Mouse (Mus musculus): Measurements from ENCODE around the gene Mdk. TPM values are rescaled to one million over a fixed set of nuclear protein-coding genes. Genes with fewer than 3 reads are reported as not detected.

The Mdk gene
- polyA plus RNA-seq, 1 experiment from 2014 or later, result 587 TPM

- Histone ChIP-seq H3K9ac (peak overlapping the region; percentile 16; the same call in 1 of the 2 replicates), H3K4me1 (peaks cover 19% of the 10 kb centered on the region), H3K27ac (peak overlapping the region; percentile 81), H3K9me3 (no peaks in the 10 kb centered on the region), H3K4me3 (replicated peaks) (peak overlapping the region; percentile 33), H3K4me2 (peak overlapping the region; percentile 49), H3K36me3 (no peaks in the 10 kb centered on the region), H3K27me3 (replicated peaks) (no peaks in the 10 kb centered on the region)
- 22% methylated on average over 20 of the region's 20 CpGs for WGBS
- ATAC-seq (ENCODE audit: insufficient read depth, low FRiP score, low read depth), result no peak
These were observed 33.3 kb upstream of the Mdk start for GRCm38 (mm10) chr2:91965417-91965816.

GRCm38 (mm10) chr2:91964610-91965204, 32.6 kb upstream of the Mdk start:
- no peak for ATAC-seq (ENCODE audit: insufficient read depth, low FRiP score, low read depth)
- no peaks in the 10 kb centered on the region for H3K9me3 ChIP-seq
- peak overlapping the region; percentile 81; the same call in 1 of the 2 replicates for H3K27ac ChIP-seq
- peak overlapping the region; percentile 49 for H3K4me2 ChIP-seq
- peak overlapping the region; percentile 16; the same call in 1 of the 2 replicates for H3K9ac ChIP-seq
- peak overlapping the region; percentile 33 for H3K4me3 ChIP-seq (replicated peaks)
- WGBS, result 57% methylated on average over 3 of the region's 3 CpGs
- no peaks in the 10 kb centered on the region for H3K36me3 ChIP-seq
- H3K27me3 ChIP-seq (replicated peaks), result no peaks in the 10 kb centered on the region
- peaks cover 24% of the 10 kb centered on the region for H3K4me1 ChIP-seq

- H3K27me3 ChIP-seq (replicated peaks), result no peaks in the 10 kb centered on the region
- WGBS, result under 1% methylated on average over 56 of the region's 57 CpGs
- H3K9me3 ChIP-seq, result no peaks in the 10 kb centered on the region
- peak overlapping the region; percentile 73 for H3K4me2 ChIP-seq
- H3K4me3 ChIP-seq (replicated peaks), result peak overlapping the region; percentile 81
- H3K27ac ChIP-seq, result peak overlapping the region; percentile 80
- H3K4me1 ChIP-seq, result peaks cover 36% of the 10 kb centered on the region
- no peaks in the 10 kb centered on the region for H3K36me3 ChIP-seq
- peak overlapping the region; percentile 77 for H3K9ac ChIP-seq
- peak; percentile 93 for ATAC-seq (ENCODE audit: insufficient read depth, low FRiP score, low read depth)
These were observed 31.4 kb upstream of the Mdk start for GRCm38 (mm10) chr2:91963443-91963932.

DNA sequence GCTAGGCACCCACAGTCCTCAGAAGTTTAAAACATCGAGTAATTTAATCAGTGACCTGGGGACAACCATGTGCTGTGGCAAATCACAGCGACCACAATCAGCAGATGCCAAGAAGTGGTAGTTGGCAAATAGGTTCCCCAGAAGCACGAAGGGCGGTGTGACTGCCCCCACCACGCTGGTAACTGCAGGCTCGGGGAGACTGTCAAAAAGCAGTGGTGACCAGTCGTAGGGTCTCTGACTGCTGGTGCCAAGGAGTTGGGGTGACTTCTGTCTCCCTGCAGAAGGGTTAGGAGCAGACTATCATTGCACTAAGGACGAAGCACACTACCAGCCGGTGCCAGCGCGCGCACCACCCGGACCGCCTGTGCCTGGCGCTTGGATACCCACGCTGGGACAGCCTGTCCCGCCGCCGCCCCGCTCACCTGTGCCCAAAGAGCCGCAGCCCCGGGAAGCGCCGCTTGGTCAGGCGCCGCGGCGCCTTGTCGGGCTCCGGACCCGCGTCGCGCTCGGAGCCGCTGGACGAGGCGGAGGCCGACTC, 30.8 kb upstream of the Mdk start:
- under 1% methylated on average over 35 of the region's 39 CpGs for WGBS
- peak overlapping the region; percentile 77 for H3K9ac ChIP-seq
- peak overlapping the region; percentile 80 for H3K27ac ChIP-seq
- peak overlapping the region; percentile 73 for H3K4me2 ChIP-seq
- peaks cover 38% of the 10 kb centered on the region for H3K4me1 ChIP-seq
- H3K36me3 ChIP-seq, result no peaks in the 10 kb centered on the region
- H3K27me3 ChIP-seq (replicated peaks), result no peaks in the 10 kb centered on the region
- ATAC-seq (ENCODE audit: insufficient read depth, low FRiP score, low read depth), result peak; percentile 2; the same call in 1 of the 2 replicates
- peak overlapping the region; percentile 81 for H3K4me3 ChIP-seq (replicated peaks)
- H3K9me3 ChIP-seq, result no peaks in the 10 kb centered on the region

DNA sequence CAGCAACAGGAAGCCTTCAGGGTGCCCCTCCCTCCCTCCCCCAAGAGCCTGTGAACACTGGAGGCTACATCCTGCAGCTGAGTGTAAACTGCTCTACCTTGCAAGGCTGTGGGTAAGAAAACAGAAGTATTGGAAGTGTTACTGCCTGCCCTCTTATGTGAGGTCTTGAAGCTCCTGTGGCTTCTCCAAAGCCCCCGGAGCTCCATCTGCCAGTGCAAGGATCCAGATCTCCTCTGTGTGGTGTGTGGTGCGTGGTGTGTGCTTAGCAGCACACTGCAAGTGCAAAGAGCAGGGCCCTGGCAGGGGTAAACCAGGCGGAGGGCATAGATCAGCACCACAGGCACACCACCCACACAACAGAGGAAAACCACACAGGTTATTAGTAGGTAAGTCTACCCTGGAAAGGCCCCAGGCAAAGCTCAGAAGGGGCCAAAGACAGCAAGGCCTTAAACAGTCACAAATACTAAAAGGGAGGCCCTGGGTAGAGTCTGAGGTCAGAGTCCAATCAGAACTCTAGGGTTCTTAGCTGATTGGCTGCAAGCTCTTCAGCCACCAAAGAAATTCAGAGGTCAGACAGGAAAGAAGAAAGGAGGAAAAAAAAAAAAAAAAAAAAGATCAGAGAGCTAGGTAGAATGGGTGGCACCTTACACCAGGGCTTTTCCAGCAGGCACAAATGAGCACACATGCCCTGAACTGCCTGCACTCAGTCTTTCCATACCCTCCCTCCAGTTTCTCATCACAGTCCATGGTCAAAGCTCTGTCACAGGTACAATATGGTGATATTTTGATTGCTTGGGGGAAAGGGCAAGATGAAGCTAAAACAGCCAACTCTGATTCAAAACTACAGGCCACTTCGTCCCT, 30.0 kb upstream of the Mdk start:
- Histone ChIP-seq H3K4me1 (peaks cover 46% of the 10 kb centered on the region), H3K27ac (peak overlapping the region; percentile 82), H3K9ac (0 out of 2 replicates have a peak overlapping the region, but pooled peaks have one; percentile 6), H3K27me3 (replicated peaks) (no peaks in the 10 kb centered on the region), H3K4me2 (peak overlapping the region; percentile 73), H3K36me3 (no peaks in the 10 kb centered on the region), H3K9me3 (no peaks in the 10 kb centered on the region), H3K4me3 (replicated peaks) (peak overlapping the region; percentile 81)
- 41% methylated on average over 4 of the region's 4 CpGs for WGBS
- ATAC-seq (ENCODE audit: insufficient read depth, low FRiP score, low read depth), result no peak

- H3K27ac ChIP-seq, result no peak overlapping the region
- WGBS, result 88% methylated on average over 5 of the region's 5 CpGs
- ATAC-seq (ENCODE audit: insufficient read depth, low FRiP score, low read depth), result no peak
- no peaks in the 10 kb centered on the region for H3K27me3 ChIP-seq (replicated peaks)
- H3K4me1 ChIP-seq, result peaks cover 55% of the 10 kb centered on the region
- H3K4me2 ChIP-seq, result no peak overlapping the region
- H3K9me3 ChIP-seq, result no peaks in the 10 kb centered on the region
- H3K9ac ChIP-seq, result no peak overlapping the region
- no peaks in the 10 kb centered on the region for H3K36me3 ChIP-seq
- no peak overlapping the region for H3K4me3 ChIP-seq (replicated peaks)
These were observed 28.4 kb upstream of the Mdk start for GRCm38 (mm10) chr2:91960459-91960858.

DNA sequence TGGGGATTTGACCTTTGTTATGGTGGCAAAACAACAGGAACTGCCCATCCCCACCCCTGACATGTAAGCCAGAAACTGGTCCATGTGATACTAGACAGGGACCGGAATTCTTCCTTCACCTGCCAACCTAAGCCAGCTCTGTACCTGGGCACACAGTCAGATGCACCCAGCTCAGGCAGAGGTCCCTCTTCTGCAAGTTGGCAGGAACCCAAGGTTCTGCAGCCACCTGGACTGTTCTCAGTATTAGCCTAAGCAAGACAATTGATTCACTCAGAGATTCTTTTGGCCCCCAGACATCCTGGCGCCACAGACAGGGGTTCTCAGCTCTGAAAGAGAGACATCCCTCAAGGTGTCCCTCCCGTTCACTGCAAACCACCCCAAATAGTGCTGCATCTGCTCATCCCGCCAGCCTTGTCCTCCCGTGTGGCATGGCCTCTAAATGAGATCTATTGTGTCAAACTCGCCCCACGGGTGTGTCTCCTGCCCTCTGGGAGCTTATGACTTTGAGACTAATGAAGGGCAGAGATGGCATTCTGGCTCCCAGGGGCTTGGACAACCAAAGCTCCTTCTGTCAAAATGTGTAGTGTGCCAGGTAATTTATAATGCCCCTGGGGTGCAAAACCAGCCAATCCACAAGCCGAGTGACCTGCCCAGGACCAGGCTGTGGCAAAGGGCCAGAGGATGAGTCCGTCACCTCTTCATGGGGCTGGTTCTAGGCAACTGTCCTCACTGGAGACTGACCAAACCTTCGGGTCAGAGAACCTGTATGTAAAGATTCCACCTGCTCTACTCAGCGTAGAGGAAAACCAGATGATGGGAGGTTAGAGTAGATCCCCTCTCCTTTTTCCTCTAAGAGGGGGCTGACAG, 27.7 kb upstream of the Mdk start:
- H3K4me2 ChIP-seq, result no peak overlapping the region
- 75% methylated on average over 11 of the region's 11 CpGs for WGBS
- 0 out of 2 replicates have a peak overlapping the region, but pooled peaks have one; percentile 18 for H3K27ac ChIP-seq
- ATAC-seq (ENCODE audit: insufficient read depth, low FRiP score, low read depth), result no peak
- H3K4me3 ChIP-seq (replicated peaks), result no peak overlapping the region
- H3K4me1 ChIP-seq, result peaks cover 57% of the 10 kb centered on the region
- no peak overlapping the region for H3K9ac ChIP-seq
- no peaks in the 10 kb centered on the region for H3K27me3 ChIP-seq (replicated peaks)
- H3K9me3 ChIP-seq, result no peaks in the 10 kb centered on the region
- H3K36me3 ChIP-seq, result no peaks in the 10 kb centered on the region

DNA sequence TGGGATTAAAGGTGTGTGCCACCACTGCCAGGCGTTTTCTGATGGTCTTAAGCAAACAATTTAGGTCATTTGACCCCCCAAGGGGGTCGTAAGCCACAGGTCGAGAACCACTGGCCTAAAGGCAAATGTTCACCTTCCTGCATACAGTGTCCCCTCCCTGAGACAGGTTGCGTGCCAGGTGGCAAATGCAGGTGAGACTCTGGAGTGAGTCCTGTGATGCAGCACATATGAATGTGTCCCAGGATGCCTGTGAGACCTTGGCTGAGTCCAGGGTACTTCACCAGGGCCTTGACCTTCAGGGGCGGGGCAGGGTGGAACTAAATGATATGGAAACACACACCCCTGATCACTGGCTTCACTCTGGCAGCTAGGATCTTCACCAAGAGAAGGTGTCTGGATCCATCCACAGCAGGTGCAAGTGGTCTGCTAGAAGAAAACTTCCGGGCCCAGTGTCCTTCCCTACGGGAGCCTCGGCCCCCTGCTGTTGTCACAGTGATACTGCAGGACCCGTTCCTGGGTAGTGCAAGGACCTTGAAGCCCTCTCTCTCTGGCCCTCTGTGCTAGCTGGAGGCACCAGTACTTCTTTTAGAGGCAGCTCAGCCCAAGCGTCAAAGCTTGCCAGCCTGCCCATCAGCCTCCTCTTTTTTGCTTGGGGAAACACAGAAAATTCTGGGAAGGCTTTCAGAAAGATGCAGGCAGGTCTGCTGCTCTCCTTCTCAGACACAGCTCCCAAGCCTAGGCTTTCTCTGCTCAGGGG, 26.8 kb upstream of the Mdk start:
- H3K9ac ChIP-seq, result no peak overlapping the region
- WGBS, result 43% methylated on average over 10 of the region's 10 CpGs
- H3K4me2 ChIP-seq, result no peak overlapping the region
- H3K4me3 ChIP-seq (replicated peaks), result no peak overlapping the region
- 0 out of 2 replicates have a peak overlapping the region, but pooled peaks have one; percentile 18 for H3K27ac ChIP-seq
- no peaks in the 10 kb centered on the region for H3K36me3 ChIP-seq
- H3K4me1 ChIP-seq, result peaks cover 65% of the 10 kb centered on the region
- H3K27me3 ChIP-seq (replicated peaks), result no peaks in the 10 kb centered on the region
- no peaks in the 10 kb centered on the region for H3K9me3 ChIP-seq
- no peak for ATAC-seq (ENCODE audit: insufficient read depth, low FRiP score, low read depth)

DNA sequence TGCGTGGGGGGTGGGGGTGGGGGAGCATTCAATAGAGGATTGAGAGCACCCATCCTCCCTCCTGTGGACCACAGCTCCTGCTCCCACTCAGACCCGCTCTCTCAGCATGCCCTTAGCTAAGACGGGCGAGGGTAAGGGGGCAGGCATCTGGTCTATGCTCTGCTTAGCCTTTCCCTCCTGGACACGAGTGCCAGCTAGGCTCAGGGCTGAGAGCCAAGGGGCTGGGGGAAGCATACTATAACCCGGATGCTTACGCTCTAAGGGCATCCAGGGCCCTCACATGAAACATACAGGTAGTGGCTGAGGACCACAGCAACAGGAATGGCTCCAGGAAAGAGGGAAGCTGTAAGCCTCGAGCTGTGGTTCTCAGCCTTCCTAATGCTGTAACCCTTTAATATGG, 26.0 kb upstream of the Mdk start:
- ATAC-seq (ENCODE audit: insufficient read depth, low FRiP score, low read depth), result no peak
- H3K9me3 ChIP-seq, result no peaks in the 10 kb centered on the region
- no peak overlapping the region for H3K9ac ChIP-seq
- H3K4me2 ChIP-seq, result no peak overlapping the region
- H3K27me3 ChIP-seq (replicated peaks), result no peaks in the 10 kb centered on the region
- no peaks in the 10 kb centered on the region for H3K36me3 ChIP-seq
- H3K27ac ChIP-seq, result no peak overlapping the region
- 76% methylated on average over 8 of the region's 8 CpGs for WGBS
- no peak overlapping the region for H3K4me3 ChIP-seq (replicated peaks)
- H3K4me1 ChIP-seq, result peaks cover 70% of the 10 kb centered on the region

DNA sequence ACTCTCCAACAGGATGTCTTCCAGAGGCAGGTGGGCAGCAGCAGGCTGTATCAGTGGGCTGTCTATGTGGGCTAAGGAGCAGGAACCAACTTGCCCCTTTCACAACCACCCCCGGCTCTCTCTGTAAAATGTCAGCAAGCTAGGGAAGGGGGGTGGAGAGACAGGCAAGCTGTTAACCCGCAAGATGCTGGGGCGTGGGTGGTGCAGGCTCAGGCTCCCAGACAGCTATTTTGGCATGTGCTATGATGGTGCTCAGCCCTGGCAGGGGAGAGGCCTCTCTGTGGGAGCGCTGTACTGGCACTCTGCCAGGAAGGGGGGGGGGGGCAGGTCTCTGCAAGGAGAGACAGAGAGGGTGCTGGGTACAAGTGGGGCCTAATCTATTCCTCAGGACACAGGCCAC, 25.0 kb upstream of the Mdk start:
- H3K27ac ChIP-seq, result peak overlapping the region; percentile 59; the same call in 1 of the 2 replicates
- peak; percentile 54 for ATAC-seq (ENCODE audit: insufficient read depth, low FRiP score, low read depth)
- no peak overlapping the region for H3K9ac ChIP-seq

More for the DNA sequence above, 25.0 kb upstream of the Mdk start:
- peaks cover 72% of the 10 kb centered on the region for H3K4me1 ChIP-seq
- H3K9me3 ChIP-seq, result no peaks in the 10 kb centered on the region
- WGBS, result 11% methylated on average over 4 of the region's 4 CpGs
- peak overlapping the region; percentile 25; the same call in 1 of the 2 replicates for H3K4me2 ChIP-seq
- no peaks in the 10 kb centered on the region for H3K27me3 ChIP-seq (replicated peaks)
- H3K4me3 ChIP-seq (replicated peaks), result no peak overlapping the region
- no peaks in the 10 kb centered on the region for H3K36me3 ChIP-seq

Data from stomach, embryonic 15.5 days (tissue).